Mouse (Mus musculus): Measurements from ENCODE around the gene BC049715. TPM values are rescaled to one million over a fixed set of nuclear protein-coding genes. Genes with fewer than 3 reads are reported as not detected.

BC049715 gene
- polyA plus RNA-seq (2017; shearing (Covaris generic)), result 1.7 TPM

GRCm38 (mm10) chr6:136827516-136827880 is at the start of gene BC049715:
BC049715 (plus strand) TSS chr6:136827626.

GRCm38 (mm10) chr6:136781377-136781986 is 45.9 kb upstream of the BC049715 start, which contains the start of gene Gucy2c:
Gucy2c (minus strand) TSS chr6:136781765.

GRCm38 (mm10) chr6:136803739-136804633 is 23.4 kb upstream of the BC049715 start, which contains the start of gene Hist4h4:
Hist4h4 (minus strand) TSS chr6:136804415.

GRCm38 (mm10) chr6:136808014-136808417 is 19.4 kb upstream of the BC049715 start, which contains the start of gene H2afj:
H2afj (plus strand) TSS chr6:136808244.

GRCm38 (mm10) chr6:136827881-136828561 is 595 bp downstream of the BC049715 start, which contains the start of gene Wbp11:
Wbp11 (minus strand) TSS chr6:136828233.

GRCm38 (mm10) chr6:136835352-136835751 is 7.9 kb downstream of the BC049715 start, which contains the start of gene Smco3:
Smco3 (minus strand) TSS chr6:136835452.

GRCm38 (mm10) chr6:136857186-136857872 is 29.9 kb downstream of the BC049715 start, which contains the start of gene Art4:
Art4 (minus strand) TSS chr6:136857733.

GRCm38 (mm10) chr6:136875670-136876069 is 48.2 kb downstream of the BC049715 start, which contains the start of gene Mgp:
Mgp (minus strand) TSS chr6:136875823.

Other genes starting within 250 kb of the BC049715 start
- gene Plbd1, start 165.7 kb upstream of the BC049715 start, polyA plus RNA-seq (2017; shearing (Covaris generic)), result 2.5 TPM
- not detected for gene Gucy2c, start 45.9 kb upstream of the BC049715 start, polyA plus RNA-seq (2017; shearing (Covaris generic))
- 1.2 TPM for gene Hist4h4, start 23.2 kb upstream of the BC049715 start, polyA plus RNA-seq (2017; shearing (Covaris generic))
- 43.2 TPM for gene H2afj, start 19.4 kb upstream of the BC049715 start, polyA plus RNA-seq (2017; shearing (Covaris generic))
- 100 TPM for gene Wbp11, start 607 bp downstream of the BC049715 start, polyA plus RNA-seq (2017; shearing (Covaris generic))
- gene Smco3, start 7.8 kb downstream of the BC049715 start, polyA plus RNA-seq (2017; shearing (Covaris generic)), result not detected
- gene Art4, start 30.1 kb downstream of the BC049715 start, polyA plus RNA-seq (2017; shearing (Covaris generic)), result 2.3 TPM
- gene Mgp, start 48.2 kb downstream of the BC049715 start, polyA plus RNA-seq (2017; shearing (Covaris generic)), result not detected
- 1.7 TPM for gene Erp27, start 94.6 kb downstream of the BC049715 start, polyA plus RNA-seq (2017; shearing (Covaris generic))
- gene Pde6h, start 96.2 kb downstream of the BC049715 start, polyA plus RNA-seq (2017; shearing (Covaris generic)), result not detected
- 2,714 TPM for gene Arhgdib, start 114.3 kb downstream of the BC049715 start, polyA plus RNA-seq (2017; shearing (Covaris generic))

Measured in activated CD4-positive, CD25-positive, alpha-beta regulatory T cell, adult 9 weeks (primary cell).